Mouse (Mus musculus) adrenal gland, postnatal 4 days (tissue): ENCODE data around the gene Pmfbp1. TPM values are rescaled to one million over a fixed set of nuclear protein-coding genes. Genes with fewer than 3 reads are reported as not detected.
"Not testable (repeated sequence)": the region's sequence is repeated elsewhere in the genome, so short reads cannot be mapped to it uniquely, and the experiment has no call there.

Source experiments
- DNase-seq, 2 experiments: peaks; one replicate each; pipeline ENCODE4 v3.0.0; 2021 to 2022; ENCODE audit warnings: low spot score in 2 of 2, mixed read lengths in 2 of 2
- long read RNA-seq, 2 experiments: library from polyadenylated mRNA; stranded (forward); transcript quantifications; one replicate each; pipeline ENCODE4 v2.0.0; 2021
- total RNA-seq, 2 experiments: library from RNA; stranded (reverse); gene quantifications; 2 replicates each; pipeline ENCODE4 v1.2.3; 2021

Pmfbp1 gene
- total RNA-seq: not detected
- long read RNA-seq, experiment 1: 0 reads
- long read RNA-seq, experiment 2: 0 reads

GRCm38 (mm10) chr8:109493727-109494126 is at the start of gene Pmfbp1:
TSS of gene Pmfbp1 (plus strand) at chr8:109494027.
- no peak for DNase-seq

GRCm38 (mm10) chr8:109446896-109447295 is 46.9 kb upstream of the Pmfbp1 start:
- not testable (repeated sequence) for DNase-seq

GRCm38 (mm10) chr8:109451000-109451399 is 42.8 kb upstream of the Pmfbp1 start:
- DNase-seq: no peak

DNA sequence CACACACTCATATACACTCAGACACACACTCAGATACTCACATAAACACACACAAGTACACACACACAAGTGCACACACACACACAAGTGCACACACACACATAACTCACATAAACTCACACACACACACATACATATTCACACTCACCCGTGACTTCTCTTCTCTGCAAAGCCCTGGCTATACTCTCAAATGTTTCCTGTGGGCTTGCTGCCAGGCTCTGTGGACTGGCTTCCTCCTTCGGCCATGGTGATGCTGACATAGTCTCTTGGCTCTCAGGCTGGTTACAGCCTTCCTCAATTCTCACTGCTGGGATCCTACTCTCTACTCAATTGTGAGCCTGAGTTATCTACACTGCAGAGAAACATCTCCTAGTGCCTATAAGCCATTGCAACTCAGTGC is 38.7 kb upstream of the Pmfbp1 start:
- no peak for DNase-seq

DNA sequence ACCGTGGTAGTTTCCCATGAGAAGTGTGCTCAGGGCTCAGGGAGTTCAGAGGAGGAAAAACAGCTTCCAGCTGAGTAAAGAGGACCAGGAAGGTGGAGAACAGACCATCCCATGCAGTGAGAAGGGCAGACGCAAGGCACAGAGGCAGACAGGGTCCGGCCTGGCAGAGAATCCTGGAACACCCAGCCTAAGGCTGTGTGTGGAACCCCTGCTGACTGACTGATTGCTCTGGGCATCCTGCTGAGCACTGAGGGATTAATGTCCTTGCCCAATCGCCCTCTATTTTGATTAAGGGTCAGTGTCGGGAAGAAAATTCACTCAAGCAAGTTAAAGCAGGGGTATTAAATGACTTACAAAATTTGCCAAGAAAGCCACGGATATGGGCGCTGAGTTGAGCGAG is 36.4 kb upstream of the Pmfbp1 start:
- no peak for DNase-seq

GRCm38 (mm10) chr8:109458580-109458979 is 35.2 kb upstream of the Pmfbp1 start:
- no peak for DNase-seq

DNA sequence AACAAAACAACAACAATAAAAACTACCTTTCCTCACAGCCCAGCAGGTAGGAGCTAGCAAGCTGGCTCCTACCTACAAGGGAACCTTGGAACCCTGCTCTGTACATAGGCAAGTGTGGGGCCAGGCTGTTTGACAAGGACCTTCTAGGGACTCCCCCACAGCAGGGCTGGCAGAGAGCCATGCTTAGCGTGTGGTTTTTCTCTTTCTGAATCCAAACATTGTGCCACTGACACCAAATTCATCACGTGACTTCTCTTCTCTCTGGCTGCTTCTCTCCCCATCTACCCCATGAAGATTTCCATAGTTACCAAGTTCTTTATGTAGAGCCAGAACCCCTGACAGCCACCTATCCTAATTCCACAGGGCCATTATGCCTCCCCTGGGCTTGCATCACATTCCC is 30.8 kb upstream of the Pmfbp1 start:
- no peak for DNase-seq

GRCm38 (mm10) chr8:109463677-109464313 is 30.0 kb upstream of the Pmfbp1 start:
- DNase-seq: no peak

DNA sequence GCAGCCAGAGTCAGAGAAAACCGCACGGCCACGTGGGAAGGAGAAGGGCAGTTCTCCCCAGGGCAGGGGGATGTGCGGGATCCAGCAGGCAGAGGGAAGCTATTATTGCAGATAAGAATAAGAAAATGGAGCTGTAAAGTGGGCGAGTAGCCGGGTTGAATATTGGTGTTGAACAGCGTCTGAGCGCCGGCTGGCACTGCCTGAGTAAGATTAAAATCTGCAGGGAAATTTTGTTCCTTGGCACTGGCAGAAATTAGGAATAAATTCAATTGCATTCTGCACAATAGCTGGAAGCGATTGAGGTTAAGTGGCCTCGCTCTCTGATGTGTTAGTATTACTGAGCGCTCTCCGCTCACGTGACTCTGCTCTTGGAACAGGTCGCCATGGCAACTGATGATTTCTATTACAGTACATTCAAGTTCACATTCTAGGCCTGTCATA is 29.4 kb upstream of the Pmfbp1 start:
- peak in 1 of 2 experiments; percentile 10 for DNase-seq

DNA sequence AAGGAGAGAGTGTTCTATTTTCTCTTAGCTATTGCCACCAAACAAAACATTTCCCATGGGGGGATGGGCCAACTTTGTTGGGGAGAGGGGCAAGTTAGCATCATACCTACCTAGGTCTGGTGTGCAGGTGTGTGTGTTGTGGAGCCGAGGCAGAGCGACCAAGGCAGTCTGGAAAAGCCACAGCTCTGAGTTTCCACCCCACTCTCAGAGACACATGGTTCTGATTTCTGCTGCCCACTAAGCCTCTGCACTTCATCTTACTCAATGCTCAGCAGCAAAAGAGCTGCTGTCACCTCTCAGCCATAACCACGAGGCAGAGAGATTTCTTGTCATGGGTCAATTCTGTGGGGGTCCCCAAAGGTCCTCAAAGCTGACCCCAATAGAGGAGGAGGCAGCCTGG is 28.8 kb upstream of the Pmfbp1 start:
- no peak for DNase-seq

- DNase-seq: no peak
These were observed 28.1 kb upstream of the Pmfbp1 start for GRCm38 (mm10) chr8:109465761-109466160.

DNA sequence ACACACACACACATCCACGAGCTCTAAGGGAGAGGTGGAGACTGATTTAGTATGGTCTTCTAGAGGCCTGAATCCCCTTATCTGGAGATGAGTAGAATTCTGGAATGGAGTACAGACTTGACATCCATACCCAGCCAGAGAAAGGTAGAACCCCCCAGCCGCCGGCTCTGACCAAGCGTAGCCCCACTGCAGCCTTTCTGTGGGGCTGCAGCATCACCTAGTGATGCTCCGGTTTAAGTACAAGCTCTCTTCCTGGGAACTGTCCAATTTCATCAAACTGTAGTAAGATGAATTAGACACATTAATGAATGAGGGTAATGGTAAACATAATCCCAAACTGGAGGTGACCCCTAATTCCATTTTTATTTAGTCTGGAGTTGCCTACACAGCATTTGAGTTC is 26.3 kb upstream of the Pmfbp1 start:
- no peak for DNase-seq

DNA sequence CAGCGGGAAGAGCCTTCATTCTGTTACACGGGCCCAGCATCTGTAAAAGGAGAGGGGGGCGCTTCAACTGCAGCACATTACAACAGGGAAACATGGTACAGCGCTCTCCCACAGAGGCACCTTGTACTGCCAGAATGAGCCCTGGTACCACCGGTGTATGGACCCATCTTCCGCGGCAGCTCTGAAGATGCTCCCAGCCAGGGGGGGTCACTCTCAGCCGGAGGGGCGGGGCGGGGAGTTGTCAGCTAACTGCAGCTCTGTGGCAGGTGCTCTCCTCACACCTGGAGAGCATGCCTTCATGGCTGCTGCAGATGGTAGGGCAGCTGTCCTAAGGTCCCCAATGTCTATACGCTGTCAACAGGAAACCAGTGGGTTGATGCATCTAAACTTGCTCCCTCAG is 25.7 kb upstream of the Pmfbp1 start:
- DNase-seq: no peak

GRCm38 (mm10) chr8:109471876-109472275 is 22.0 kb upstream of the Pmfbp1 start:
- DNase-seq: no peak

GRCm38 (mm10) chr8:109472400-109472799 is 21.4 kb upstream of the Pmfbp1 start:
- no peak for DNase-seq

GRCm38 (mm10) chr8:109474442-109475121 is 19.2 kb upstream of the Pmfbp1 start:
- DNase-seq: no peak

DNA sequence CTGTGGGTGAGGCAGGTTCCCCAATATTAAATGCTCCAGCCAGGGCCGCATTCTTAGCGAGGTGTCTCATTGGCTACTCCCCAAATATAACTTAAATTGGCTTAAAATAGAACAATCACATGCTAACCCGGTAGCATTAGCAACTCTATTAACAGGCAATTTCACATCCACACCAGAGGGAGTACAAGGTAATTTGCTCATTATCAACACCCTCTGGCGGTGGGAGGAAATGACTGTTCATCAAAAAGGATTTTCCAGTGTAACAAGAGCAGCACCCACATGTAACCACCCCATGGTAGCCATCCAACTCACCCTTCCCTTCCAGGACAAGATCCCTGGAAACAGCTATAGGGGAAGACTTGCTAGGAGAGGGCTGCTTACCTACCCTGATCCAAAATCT is 18.4 kb upstream of the Pmfbp1 start:
- no peak for DNase-seq

GRCm38 (mm10) chr8:109478586-109478985 is 15.2 kb upstream of the Pmfbp1 start:
- DNase-seq: no peak

DNA sequence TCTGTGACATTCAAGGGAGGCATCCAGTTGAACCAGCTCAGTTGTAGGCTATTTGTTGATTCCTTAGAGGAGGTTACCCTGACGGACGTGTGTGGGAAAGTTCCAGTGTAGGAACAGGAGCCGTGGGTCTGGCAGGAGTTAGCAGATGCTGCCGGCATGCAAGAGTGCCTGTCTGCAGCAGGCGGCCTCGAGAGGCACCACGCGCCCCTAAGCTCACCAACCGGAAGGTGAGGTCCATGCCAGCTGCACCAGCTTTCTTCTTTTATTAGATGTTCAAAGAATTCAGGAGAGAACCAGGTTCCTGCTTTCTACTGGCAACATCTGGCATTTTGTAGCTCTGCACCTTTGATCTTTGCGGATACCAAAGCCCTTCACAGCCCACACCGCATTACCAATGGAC is 9.1 kb upstream of the Pmfbp1 start:
- no peak for DNase-seq

- DNase-seq: no peak
These were observed 8.3 kb upstream of the Pmfbp1 start for GRCm38 (mm10) chr8:109485530-109485929.

DNA sequence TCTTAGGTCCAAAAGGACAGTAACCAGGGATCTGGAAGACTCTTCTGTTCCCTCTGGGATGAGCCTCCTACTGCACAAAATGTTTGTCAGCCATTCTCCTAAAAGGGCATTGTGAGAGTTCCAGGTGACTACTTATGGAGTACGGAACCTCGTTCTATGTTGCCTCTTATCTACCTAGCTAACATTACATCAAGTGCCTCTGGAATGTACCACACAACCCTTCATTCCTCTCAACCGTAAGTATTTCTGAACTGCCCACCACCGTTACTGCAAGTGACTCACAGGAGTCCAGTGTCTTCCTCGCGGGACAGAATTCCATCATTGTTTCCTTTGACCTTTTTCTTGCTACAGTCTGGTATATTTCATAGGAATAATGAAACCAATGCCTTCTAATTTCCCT is 1.0 kb upstream of the Pmfbp1 start:
- DNase-seq: no peak

DNA sequence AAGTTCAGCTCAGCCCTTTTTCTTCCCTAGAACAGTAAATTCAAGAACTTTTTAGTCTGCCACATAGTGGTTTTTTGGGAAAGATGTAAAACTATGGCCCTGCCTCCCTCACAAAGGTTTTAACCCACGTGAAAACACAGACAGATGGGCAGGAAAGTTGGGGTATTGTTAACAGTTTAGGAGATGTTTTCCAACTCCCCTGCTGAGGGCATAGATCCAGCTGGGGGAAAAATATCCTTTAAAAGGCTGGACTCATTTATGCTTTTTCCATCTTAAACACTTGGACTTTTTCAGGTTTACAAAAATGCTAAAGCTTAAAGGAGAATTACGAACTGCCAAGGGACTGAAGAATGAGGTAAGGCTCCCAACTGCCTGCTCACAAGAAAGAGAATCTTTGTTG is 774 bp downstream of the Pmfbp1 start:
- DNase-seq: no peak

DNA sequence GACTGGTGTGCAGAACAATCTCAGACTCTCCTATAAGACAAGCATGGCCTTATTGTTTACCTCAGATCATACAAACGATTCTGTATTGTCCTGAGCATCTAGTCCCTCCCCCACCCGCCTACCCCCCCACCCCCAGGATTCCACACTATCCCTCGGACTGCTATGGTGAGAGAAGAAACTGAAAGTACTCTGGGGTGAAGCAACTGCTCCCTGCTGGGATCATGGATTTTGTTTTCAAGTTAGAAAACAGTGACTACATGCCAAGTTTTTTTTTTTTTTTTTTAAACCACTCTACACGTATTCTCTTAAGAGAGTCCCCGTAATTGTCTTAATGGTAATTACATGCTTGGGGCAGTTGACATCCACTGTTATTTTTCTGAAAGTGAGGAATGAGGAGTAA is 3.6 kb downstream of the Pmfbp1 start:
- DNase-seq: no peak
